Mouse (Mus musculus) heart, adult 9 months (tissue): ENCODE measurements around the gene Tecr.
"Not testable (repeated sequence)": the region's sequence is repeated elsewhere in the genome, so short reads cannot be mapped to it uniquely, and the experiment has no call there.

Experiments
- DNase-seq, 2 experiments: peaks; one replicate each; pipeline ENCODE4 v3.0.0; 2022; ENCODE audit warnings: low spot score in 2 of 2

The Tecr gene

DNA sequence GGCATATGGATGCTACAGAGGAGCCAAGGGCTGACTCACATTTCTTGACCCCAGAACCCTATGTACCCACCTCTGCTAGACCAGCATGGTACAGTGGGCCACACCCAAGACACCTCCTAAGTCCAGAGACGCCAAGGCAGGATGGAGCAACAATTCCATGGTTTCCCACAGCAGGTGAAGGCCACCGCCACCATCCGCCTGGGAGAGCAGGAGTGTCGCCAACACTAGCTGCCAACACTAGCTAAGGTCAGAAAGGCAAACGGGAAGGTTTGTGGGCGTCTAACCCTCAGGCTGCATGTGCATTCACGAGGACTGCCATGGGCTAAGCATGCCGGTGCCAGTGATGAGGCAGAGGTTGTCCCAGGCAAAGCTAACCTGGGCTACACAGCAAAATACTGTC is 25.5 kb downstream of the Tecr start:
- no peak for DNase-seq

DNA sequence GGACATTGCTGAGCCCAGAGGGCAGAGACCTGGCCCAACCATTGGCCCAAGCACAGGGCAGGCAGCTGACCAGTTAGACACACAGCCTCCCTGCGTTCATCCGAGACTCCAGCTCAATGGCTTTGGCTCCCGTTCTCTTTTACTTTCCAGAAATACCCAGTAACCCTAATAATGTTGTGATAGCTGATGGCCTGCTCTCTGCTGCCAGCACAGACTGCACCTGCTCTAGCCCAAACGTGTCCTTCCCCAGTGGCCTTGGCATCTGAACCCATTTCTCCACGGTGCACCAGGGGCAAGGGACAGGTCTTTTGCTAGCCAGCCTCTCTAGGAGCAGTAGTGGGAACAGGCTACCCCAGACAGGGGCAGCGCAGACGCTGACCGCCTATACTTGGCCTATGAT is 26.9 kb downstream of the Tecr start:
- DNase-seq, result no peak

DNA sequence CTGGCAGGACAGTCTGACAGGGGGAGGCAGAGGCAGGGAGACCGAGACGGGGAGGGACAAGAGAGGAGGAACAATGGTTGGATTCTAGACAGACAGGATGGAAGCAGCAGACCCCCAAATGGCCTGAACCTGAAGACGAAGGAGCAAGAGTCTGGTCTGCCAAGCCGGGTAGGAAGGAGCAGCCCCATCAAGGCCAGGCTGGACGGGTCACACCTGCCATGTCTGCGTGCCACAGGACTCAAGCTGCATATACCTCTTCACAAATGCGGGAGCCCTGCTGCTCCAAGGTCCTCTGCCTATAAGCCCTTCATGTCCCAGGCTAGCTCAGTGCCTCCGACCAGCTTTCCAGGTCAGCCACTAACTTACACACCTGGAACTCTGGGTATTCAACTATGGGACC is 28.1 kb downstream of the Tecr start:
- no peak for DNase-seq

DNA sequence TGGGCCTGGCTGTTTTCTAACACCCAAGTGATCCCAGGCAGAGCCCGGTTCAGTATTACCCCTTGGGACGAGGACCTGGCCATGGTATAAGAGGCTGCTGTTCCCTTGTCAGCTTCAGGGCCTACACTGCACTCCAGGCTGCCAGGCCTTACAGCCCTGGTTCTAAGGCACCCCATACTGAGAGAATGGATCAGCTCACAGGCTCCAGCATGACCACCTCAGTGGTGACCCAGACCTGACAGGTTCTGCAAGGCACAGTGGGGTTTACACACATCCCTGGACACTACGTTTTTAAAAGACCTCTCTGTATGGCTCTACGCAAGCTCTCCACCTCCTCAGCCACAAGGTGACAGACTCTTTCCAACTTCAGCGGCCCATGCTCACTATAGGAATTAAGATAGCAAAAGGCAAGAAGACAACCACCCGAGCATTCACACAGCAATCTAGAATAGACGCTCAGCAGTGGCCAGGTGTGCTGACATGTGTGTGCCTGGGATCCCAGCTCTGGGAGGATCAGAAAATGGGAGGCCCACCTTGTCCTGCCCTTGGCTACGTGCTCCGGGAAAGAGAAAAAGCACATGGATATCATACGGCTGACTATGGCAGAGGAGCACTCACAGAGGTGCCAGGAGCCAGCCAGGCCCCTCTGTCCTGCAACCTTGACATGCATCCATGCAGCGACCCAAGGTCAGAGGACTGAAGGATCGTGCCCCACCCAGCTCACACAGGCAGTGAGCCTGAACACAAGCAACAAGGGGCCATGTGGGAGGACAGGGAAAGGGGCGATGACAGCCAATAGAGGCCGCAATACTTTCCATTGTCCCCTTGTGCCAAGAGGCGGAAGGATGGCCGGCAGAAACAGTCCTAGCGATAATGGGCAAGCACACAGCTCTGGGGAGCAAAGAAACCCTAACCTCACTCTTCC is 29.4 kb downstream of the Tecr start:
- DNase-seq, result peak in 1 of 2 experiments; percentile 27

DNA sequence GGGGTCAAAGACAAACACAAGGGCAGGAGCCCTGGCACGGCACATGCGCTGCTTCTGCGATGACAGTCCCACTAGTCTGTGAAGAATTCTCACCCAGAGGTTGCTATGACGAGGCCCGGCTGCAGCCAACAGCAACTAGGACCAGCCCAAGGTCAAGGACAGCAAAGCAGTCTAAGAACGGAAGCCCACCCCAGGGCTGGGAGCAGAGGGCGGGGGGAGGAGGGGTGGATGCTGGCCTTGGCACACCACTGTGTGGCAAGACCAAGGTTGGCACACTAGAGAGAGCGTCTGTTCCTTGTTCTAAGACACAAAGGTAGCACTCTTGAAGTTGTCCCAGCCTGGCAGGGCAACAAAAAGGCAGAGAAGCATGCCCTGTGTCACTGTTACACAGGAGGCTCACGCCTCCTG is 30.4 kb downstream of the Tecr start:
- DNase-seq, result peak; percentile 63 to 74

DNA sequence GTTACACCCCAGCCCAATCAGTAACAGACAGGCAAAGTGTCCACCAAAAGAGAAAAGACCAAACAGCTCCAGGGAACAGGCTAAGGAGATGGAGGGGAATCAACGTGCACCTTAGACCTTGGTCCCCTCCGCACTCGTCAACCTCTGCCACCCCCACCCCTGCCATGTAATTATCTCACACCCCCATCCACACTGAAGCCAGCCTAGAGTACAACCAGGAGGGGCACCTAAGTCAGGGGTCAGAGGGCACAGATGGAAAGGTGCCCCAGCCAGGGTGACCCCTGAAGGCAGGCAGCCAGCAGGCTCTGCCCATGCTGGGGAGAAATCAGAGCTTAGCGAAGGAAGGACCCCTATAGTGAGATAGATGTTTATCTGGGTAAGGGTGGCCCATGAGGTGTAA is 30.9 kb downstream of the Tecr start:
- peak in 1 of 2 experiments; percentile 0 for DNase-seq

DNA sequence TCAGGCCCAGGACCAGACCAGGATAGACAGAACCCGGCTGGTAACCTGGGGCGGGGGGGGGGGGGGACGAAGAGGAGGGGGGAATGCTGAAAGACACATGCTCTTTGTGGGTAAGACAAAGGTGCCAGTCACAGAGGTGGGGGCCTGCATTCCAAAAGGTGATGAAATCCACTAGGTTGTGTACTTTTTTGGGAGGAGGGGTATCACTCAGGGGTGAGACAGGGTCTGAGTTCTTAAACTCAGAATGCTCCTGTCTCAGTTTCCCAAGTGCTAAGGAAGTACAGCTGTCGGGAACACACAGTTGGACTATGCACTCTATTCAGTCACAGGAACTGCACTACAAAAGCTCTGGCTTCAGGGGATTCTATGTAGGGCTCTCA is 31.3 kb downstream of the Tecr start:
- DNase-seq, result no peak

DNA sequence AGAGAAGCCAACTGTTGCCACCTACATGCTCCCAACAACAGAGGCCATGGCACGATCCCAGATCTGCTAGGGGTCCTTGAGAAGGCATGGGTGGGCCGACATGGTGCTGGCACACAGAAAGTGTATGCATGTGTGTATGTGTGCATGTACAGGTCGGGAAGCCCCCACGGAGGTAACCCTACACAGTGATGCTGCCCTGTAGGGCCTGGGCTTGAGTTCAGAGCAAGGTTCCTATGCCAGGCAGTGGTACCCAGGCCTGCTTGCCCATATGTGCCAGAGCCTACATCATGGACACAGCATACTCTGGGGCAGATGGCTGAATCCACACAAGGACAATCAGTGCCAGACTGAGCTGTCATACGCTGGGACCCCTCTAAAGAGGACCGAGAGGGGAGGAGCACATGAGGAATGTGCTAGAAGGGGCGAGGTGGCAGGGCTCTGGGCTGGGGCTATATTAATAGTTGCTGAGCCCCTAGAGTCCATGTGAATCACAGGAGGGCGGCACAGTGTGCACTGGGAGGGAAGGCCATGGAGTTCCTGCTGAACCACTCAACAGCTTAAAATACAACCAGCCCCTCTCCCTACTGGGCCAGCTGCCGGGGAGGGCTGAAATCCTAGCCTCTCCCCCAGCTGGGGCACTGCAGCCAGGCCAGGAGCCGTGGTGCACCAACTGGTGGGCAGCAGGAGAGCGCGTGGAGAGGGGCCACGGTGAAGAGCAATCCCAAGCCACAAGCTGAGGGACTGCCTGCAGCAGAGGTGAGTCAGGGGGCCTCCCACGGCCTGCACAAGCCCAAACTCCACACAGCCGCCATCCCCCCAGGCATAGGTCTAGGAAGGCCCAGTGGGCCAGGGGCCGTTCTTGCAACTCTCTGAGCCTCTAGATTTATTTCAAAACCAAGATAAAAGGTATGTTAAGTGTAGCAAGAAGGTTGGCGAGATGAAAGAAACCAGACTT is 31.9 kb downstream of the Tecr start:
- peak in 1 of 2 experiments; percentile 56 for DNase-seq

DNA sequence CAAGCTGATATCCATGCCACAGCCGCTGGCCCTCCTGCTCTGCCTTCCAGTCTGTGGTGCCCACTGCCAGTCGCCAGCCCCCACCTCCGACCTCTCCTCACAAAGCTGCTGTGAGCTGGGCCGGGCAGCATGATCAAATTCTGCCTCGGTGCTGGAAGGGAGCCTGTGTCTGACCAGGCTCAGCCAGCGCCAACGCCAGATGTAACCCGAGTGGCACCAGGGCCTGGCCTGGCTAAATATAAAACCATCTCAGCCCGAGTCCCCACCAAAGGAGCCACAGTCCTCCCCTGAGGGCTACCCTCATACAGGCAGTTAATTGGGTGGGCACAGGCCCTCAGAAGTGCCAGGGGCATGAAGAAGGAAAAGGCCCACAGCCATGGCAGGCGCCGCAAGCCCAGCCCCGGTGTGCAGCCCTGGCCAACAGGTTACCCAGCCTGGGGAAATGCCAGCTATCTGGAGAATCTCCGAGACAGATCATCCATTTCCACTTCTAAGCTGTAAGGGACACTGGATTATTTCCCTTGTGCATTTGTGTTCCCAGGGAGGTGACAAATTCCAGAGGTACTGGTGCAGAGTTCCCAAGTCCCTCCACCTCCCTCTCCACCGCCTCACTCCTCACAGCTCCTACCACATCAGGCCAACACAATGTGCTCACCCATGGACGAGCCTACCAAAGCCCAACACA is 33.0 kb downstream of the Tecr start:
- DNase-seq, result peak in 1 of 2 experiments; percentile 42

DNA sequence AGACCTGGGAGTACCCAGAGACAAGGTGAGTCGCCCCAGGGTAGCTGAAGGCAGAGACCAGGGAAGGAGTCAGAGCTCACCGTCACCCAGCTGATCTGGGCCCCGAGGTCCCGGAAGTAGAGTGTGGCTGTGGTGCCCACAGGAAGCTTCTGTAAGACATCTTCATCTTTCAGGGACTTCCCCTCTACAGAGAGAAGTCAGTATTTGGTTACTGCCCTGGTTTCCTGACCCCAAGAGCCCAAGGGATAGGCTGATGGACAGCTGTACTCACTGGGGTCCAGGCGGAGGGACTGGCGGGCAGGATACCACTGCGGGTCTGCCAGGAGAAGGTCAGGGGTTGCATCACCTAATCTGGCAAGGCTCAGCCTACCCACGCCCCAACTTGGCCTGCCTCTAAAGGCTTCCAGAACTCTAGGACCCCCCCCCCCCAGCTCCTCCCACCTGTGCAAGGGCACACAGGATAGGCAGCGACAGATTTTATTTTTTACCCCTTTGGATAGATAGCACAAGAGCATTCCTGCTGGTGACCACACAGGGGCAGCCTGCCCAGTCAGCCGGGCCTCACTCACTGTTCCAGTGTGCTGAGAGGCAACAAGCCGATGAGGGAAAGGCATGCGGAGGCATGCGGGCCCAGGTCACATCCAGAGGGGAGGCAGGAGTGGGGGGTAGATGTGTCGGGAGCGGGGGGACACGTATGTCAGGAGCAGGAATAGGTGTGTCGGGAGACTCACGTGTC is 34.5 kb downstream of the Tecr start:
- DNase-seq, result peak; percentile 58 to 69

DNA sequence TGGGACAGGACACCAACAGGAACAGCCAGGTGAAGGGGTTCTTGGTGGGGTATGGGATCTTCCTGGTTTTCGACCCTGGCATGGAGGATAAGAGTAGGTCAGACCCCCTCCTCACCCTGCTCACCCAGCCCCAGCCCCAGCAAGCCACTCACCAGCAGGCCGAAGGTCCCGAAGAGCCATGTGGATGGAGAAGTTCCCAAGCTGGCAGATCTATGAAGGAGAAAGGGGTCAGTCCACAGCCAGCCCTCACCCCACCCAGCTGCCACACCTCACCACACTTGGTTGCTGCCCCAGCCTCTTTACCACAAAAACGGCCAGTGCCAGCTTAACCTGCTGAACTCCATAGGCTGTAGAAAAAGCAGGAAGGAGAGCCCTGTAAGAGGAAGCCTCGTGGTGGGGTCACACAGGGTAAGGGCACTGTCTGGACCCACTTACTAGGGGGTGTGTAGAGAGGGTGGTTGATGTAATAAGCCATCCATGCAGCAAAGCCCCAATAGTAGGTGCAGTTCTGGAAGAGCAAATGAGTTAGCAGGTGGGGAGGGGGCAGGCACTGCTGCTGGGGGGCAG is 35.4 kb downstream of the Tecr start:
- no peak for DNase-seq

DNA sequence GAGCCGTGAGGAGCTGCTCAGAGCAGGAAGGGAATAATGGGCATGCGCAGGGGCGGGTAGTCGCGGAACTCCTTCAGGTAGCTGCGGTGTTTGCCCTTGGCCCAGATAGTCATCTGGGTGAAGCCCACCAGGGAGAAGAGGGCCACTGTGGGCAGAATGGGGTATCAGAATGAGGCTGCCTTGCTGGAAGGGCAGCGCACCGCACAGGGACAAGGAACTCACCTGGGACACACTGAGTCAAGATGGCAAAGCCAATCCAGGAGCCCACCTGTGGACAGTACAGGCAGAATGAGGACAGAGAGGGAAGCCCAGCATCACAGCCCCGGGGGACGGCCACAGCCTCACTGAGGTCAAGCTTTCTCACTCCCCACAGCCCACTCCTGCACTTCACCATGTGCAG is 36.0 kb downstream of the Tecr start:
- DNase-seq, result no peak

DNA sequence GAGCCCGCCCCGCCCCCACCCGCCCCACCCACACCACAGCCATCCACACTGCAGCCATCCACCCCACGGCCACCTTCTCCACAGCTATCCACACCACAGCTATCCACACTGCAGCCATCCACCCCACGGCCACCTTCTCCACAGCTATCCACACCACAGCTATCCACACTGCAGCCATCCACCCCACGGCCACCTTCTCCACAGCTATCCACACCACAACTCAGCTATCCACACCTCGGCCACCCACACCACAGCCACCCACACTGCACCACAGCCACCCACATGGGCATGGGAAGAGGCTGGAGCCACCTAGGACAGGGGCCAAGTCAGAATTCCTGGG is 36.8 kb downstream of the Tecr start:
- DNase-seq, result not testable (repeated sequence)

DNA sequence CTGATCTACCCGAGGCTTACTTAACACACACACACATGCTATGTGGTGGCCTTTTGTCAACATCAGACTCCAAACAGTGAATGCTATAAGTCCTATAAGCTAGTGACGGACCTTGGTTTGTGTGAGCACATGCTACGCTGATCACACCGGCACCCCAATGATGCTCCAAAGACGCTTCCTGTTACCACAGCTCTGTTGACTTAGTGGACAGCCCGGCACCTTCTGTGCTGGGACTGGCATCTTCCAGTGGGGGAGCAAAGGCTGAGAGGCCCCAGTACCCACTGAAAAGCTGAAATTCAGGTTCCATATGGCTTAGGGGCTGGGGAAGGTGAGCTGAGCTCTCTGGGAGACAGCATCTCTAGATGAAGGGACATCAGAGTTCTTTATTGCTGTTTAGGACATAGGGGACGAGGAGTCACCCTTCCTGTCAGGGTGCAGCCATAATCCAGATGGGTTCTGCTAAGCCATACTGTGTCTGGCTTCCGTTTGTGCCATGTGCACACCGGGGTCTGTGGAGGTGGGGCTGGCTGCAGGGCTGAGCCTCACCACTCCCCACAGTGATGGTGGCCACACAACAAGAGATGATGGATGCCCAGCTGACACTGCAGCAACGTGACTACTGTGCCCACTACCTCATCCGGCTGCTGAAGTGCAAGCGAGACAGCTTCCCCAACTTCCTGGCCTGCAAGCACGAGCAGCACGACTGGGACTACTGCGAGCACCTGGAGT is 37.3 kb downstream of the Tecr start:
- no peak for DNase-seq

DNA sequence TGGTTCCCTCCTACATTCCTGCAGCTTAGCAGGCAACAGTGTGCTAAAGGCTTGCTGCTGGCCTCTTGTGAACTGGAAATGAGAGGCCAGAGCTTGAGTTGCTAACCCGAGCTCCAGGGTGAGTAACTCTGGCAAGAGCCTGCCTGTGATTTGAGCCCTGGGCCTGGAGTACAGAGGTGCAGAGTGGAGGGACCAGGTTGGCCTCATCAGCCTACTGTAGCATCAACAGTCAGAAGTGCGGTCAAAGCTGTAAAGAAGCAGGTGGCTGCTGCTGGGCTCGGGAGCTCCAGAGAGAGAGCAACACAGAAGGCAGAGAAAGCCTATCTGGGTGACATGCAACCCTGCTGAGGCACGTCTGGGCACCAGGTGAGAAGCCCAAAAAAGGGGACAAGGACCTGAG is 38.6 kb downstream of the Tecr start:
- DNase-seq, result no peak

DNA sequence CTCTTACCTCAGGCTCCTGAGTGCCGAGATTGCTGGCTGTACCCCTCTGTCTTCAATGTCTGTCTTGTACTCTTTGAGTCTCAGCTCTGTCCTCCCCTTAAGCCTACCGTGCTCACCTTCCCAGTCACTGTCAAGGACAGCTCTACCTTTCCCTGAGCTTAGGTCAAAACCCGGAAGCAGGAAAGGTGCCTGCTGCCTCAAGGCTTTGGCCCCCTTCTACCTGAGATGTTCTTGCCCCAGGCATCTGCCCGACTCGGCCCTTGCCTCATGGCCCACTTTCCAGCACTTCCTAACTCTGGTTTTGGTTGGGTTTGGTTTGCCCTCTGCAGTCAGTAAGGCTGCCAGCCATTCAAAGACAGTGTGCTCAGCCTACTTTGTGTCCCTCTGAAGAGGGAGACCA is 39.0 kb downstream of the Tecr start:
- no peak for DNase-seq

DNA sequence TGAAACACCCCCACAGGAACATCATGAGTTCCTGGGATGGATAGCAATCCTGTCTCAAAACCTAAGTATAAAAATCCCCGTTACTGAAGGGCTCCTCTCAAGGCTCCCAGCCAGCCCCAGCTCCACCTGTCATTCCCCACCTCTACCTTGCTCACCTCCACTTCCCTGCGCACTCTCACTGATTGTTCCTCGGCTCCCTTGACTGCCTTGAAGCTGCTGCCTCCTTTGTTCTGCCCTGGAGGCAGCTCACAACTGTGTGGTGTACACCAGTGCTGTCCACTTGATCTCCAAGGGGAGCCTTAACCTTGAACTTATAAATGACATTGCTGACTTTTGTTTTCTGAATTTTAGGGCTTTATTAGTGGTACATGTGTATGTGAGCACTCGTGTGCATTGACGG is 39.6 kb downstream of the Tecr start:
- no peak for DNase-seq

DNA sequence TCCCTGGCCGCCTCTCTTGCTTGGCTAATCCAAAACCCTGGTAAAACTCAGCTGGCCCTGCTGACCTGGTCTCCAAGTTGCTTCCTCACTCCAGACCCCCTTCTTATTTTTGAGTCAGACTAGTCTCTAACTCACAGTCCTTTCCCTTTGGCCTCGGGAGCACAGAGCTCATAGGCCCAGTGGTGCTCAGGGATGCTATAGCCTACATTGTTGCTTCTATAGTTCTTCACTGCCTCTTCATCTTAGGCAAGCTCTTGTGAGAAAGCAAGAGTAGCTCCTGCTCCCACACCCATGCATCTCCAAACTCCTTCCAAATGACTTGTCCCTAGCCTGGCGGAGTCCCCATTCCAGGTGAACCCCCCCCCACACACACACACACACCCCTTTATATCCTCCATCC is 40.1 kb downstream of the Tecr start:
- DNase-seq, result peak in 1 of 2 experiments; percentile 2

DNA sequence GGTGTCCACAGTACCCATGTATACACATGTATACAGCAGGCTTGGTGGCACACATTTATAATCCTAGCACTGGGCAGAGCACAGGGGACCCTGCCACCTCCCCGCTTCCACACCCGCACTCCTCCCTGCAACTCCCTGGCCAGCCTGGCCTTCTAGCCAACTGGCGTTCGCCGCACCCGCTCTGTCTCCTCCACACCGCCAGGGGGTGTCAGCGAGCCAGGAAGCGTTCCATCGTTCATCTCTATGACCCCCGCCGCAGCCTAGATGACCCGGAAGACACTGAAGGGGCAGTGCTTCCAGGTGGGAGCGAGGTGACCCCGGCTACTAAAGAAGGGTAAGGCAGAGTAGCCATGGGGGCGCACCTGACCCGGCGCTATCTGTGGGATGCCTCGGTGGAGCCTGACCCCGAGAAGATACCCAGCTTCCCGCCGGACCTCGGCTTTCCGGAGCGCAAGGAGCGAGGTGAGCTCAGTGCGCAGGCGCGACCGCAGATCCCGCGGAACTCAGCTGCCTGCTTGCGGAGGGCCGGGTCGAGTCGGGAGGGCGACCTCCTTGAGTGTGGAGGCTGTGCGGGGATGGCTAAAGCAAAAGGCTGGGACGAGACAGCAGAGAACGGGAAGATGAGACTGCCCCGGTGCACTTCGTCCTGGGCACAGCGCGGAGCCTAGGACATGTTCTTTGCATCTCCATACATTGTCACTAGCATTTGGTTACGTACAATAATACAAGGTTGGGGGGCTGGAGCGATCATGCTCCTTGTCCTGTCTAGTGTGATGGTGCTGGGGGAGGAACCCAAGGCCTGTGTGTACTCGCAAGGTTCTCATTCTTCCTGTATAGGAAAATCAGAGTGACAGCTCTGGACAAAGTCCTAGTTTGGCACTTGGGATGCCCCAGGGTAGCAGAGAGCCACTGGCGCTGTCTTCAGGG is 41.0 kb downstream of the Tecr start, which contains the start of gene Ndufb7:
Ndufb7 (plus strand) TSS at position 203 of the 927 bp plus-strand sequence.
- peak; percentile 92 to 96 for DNase-seq
